Mouse (Mus musculus): ENCODE results near the gene Slc44a5.
"Not testable (repeated sequence)": the region's sequence is repeated elsewhere in the genome, so short reads cannot be mapped to it uniquely, and the experiment has no call there.

Gene Slc44a5

GRCm38 (mm10) chr3:154093745-154094322 is 120.6 kb downstream of the Slc44a5 start:
- CTCF ChIA-PET: no interaction called here

GRCm38 (mm10) chr3:154101671-154102070 is 128.4 kb downstream of the Slc44a5 start:
- CTCF ChIA-PET: no interaction called here

- CTCF ChIA-PET: no interaction called here
These were observed 137.3 kb downstream of the Slc44a5 start for GRCm38 (mm10) chr3:154110528-154110927.

GRCm38 (mm10) chr3:154111221-154111620 is 138.0 kb downstream of the Slc44a5 start:
- CTCF ChIA-PET: interaction anchor here (0.6 kb wide), 1 partner anchor 40 kb away, joined by 4 read pairs; no protein-coding TSS in a partner anchor

- CTCF ChIA-PET: no interaction called here
These were observed 141.8 kb downstream of the Slc44a5 start for GRCm38 (mm10) chr3:154114991-154115390.

- CTCF ChIA-PET: no interaction called here
These were observed 142.2 kb downstream of the Slc44a5 start for GRCm38 (mm10) chr3:154115478-154115877.

GRCm38 (mm10) chr3:154116000-154116399 is 142.8 kb downstream of the Slc44a5 start:
- CTCF ChIA-PET: no interaction called here

- CTCF ChIA-PET: interaction anchor here (0.6 kb wide), 1 partner anchor 93 kb away, joined by 15 read pairs; no protein-coding TSS in a partner anchor
These were observed 145.9 kb downstream of the Slc44a5 start for GRCm38 (mm10) chr3:154118992-154119603.

- CTCF ChIA-PET: no interaction called here
These were observed 149.3 kb downstream of the Slc44a5 start for GRCm38 (mm10) chr3:154122531-154122930.

- CTCF ChIA-PET: no interaction called here
These were observed 151.8 kb downstream of the Slc44a5 start for GRCm38 (mm10) chr3:154124890-154125575.

GRCm38 (mm10) chr3:154125768-154126376 is 152.6 kb downstream of the Slc44a5 start:
- CTCF ChIA-PET: no interaction called here

- CTCF ChIA-PET: no interaction called here
These were observed 154.0 kb downstream of the Slc44a5 start for GRCm38 (mm10) chr3:154127246-154127645.

GRCm38 (mm10) chr3:154129036-154129435 is 155.8 kb downstream of the Slc44a5 start:
- CTCF ChIA-PET: no interaction called here

- CTCF ChIA-PET: interaction anchor here (0.7 kb wide), 1 partner anchor 34 kb away, joined by 3 read pairs; no protein-coding TSS in a partner anchor
These were observed 157.3 kb downstream of the Slc44a5 start for GRCm38 (mm10) chr3:154130431-154131114.

- CTCF ChIA-PET: no interaction called here
These were observed 160.8 kb downstream of the Slc44a5 start for GRCm38 (mm10) chr3:154133986-154134385.

- CTCF ChIA-PET: no interaction called here
These were observed 161.5 kb downstream of the Slc44a5 start for GRCm38 (mm10) chr3:154134701-154135100.

- CTCF ChIA-PET: no interaction called here
These were observed 163.3 kb downstream of the Slc44a5 start for GRCm38 (mm10) chr3:154136501-154136900.

GRCm38 (mm10) chr3:154141346-154141745 is 168.1 kb downstream of the Slc44a5 start:
- CTCF ChIA-PET: no interaction called here

GRCm38 (mm10) chr3:154142618-154143017 is 169.4 kb downstream of the Slc44a5 start:
- CTCF ChIA-PET: no interaction called here

GRCm38 (mm10) chr3:154145750-154146149 is 172.5 kb downstream of the Slc44a5 start:
- CTCF ChIA-PET: no interaction called here

GRCm38 (mm10) chr3:154149778-154150177 is 176.5 kb downstream of the Slc44a5 start:
- CTCF ChIA-PET: no interaction called here

GRCm38 (mm10) chr3:154153541-154153940 is 180.3 kb downstream of the Slc44a5 start:
- CTCF ChIA-PET: not testable (repeated sequence)

Data from spleen, embryonic (tissue).